Mouse (Mus musculus) heart, embryonic 12.5 days (tissue): Measurements from ENCODE around the gene Kcne1l. TPM values are rescaled to one million over a fixed set of nuclear protein-coding genes. Genes with fewer than 3 reads are reported as not detected.
A peak's percentile ranks its signal among the peaks of the same experiment; 100 is the strongest.

Experiments used
- ATAC-seq: fragments of 200-750 bp; cut with Nextera tagmentation; 2 replicates; pipeline ENCODE4 v1.8.0; 2017; ENCODE audit warnings: moderate TSS enrichment, moderate library complexity; ENCODE audit not compliant: insufficient number of reproducible peaks, low FRiP score
- H3K27ac ChIP-seq: fragments of 300-500 bp; sonication (generic); 2 replicates; pipeline ENCODE4 v1.5.1; 2016; ENCODE audit warnings: mild to moderate bottlenecking, moderate library complexity; ENCODE audit not compliant: poor library complexity, severe bottlenecking
- H3K27me3 ChIP-seq: fragments of 300-500 bp; sonication (generic); replicated peaks from 2 replicates; pipeline ENCODE4 v1.6.1; 2016; ENCODE audit warnings: mild to moderate bottlenecking, moderate library complexity
- H3K36me3 ChIP-seq: fragments of 300-500 bp; sonication (generic); 2 replicates; pipeline ENCODE4 v1.6.1; 2016; ENCODE audit warnings: mild to moderate bottlenecking, moderate library complexity
- H3K4me1 ChIP-seq: fragments of 300-500 bp; sonication (generic); replicated peaks from 2 replicates; pipeline ENCODE4 v1.6.1; 2016; ENCODE audit warnings: mild to moderate bottlenecking
- H3K4me2 ChIP-seq: fragments of 300-500 bp; sonication (generic); 2 replicates; pipeline ENCODE4 v1.6.1; 2016; ENCODE audit warnings: mild to moderate bottlenecking, moderate library complexity
- H3K4me3 ChIP-seq: fragments of 300-500 bp; sonication (generic); 2 replicates; pipeline ENCODE4 v1.5.1; 2016; ENCODE audit warnings: mild to moderate bottlenecking
- H3K9ac ChIP-seq: fragments of 300-500 bp; sonication (generic); 2 replicates; pipeline ENCODE4 v1.6.1; 2016; ENCODE audit warnings: mild to moderate bottlenecking, moderate library complexity
- H3K9me3 ChIP-seq: fragments of 300-500 bp; sonication (generic); replicated peaks from 2 replicates; pipeline ENCODE4 v1.6.1; 2016; ENCODE audit warnings: mild to moderate bottlenecking, moderate library complexity
- WGBS: fragments of 180-500 bp; shearing (Covaris S2); methylation state at CpG from one replicate; pipeline ENCODE4 v1.1.7; 2016; 5-methylcytosine and 5-hydroxymethylcytosine counted together
- polyA plus RNA-seq: library from polyadenylated mRNA; unstranded; fragments of >200 nt; fragmentation: Nextera tagmentation; extraction: Ambion mirVana; gene quantifications from 2 replicates; pipeline ENCODE4 v1.2.1, GENCODE M21; 2016

The Kcne1l gene
- 25.7 and 26.9 TPM in 2 replicates for polyA plus RNA-seq

DNA sequence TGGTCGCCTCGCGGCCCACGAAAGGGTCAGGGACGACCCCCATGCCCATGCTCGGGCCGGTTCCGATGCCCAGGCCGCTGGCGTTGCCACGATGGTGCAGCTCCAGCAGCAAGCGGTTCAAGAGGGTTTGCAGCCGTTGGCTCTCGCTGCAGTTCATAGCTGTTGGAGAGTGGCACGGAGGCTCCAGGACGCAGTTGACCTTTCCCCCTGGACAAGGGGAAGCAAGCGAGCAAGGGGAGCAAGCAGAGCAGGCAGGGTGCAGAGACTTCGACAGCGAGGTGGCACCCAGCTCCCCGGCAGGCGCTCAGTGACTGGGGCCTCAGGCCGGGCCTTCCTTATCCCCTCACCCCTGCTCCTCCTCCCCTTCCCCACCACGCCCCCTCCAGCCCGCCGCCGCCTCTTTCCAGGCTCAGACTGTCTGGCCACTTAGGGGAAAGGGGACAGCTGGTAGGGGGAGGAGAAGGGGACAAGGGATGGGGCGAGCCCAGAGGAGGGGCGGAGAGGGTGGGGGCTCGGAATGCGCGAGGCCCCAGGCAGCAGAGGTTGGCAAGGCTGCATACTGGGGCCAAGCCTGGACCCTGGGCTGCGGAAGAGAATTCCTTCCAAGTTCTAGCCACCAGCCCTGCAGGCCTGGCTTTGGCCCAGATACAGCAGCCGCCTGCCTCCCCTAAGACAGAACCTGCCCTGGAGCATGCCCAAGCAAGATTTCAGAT is at the start of gene Kcne1l:
Kcne1l (minus strand) TSS at position 426 of the 713 bp plus-strand sequence.
- Histone ChIP-seq H3K36me3 (no peaks in the 10 kb centered on the region), H3K27me3 (peaks cover 31% of the 10 kb centered on the region), H3K27ac (no peak within 1 kb of the TSS), H3K4me1 (peaks cover 5% of the 10 kb centered on the region; the same call in 1 of the 2 replicates), H3K4me2 (peak within 1 kb of the TSS; percentile 69), H3K4me3 (peak within 1 kb of the TSS; percentile 44), H3K9ac (peak within 1 kb of the TSS; percentile 58), H3K9me3 (no peaks in the 10 kb centered on the region)
- ATAC-seq: 0 out of 2 replicates have a peak, but pooled peaks have one; percentile 45
- 27% methylated on average over 29 of the region's 33 CpGs for WGBS

DNA sequence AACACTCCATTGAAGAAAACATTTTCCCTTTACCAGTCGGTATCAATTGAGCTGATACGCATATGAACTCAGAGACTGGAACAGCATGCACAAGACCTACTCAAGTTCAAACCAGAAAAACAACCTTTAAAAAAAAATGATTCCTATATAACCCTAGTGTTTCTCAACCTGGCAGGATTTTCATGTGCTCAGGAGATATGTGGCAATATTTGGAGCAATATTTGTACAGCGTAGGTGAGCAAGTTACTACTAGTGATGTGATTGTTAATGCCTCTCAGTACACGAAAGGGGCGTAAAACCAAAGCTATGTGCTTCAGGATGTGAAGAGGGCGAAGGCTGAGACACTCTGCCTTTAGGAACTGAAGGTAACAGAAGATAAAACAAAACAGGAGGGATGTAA is 30.1 kb upstream of the Kcne1l start:
- Histone ChIP-seq H3K9ac (no peak overlapping the region), H3K4me2 (no peak overlapping the region), H3K4me1 (no peaks in the 10 kb centered on the region), H3K9me3 (no peaks in the 10 kb centered on the region), H3K27ac (no peak overlapping the region), H3K27me3 (no peaks in the 10 kb centered on the region), H3K4me3 (no peak overlapping the region), H3K36me3 (0 out of 2 replicates have a peak, but pooled peaks cover 7% of the 10 kb centered on the region)
- WGBS: 89% methylated on average over 6 of the region's 6 CpGs
- ATAC-seq: no peak

DNA sequence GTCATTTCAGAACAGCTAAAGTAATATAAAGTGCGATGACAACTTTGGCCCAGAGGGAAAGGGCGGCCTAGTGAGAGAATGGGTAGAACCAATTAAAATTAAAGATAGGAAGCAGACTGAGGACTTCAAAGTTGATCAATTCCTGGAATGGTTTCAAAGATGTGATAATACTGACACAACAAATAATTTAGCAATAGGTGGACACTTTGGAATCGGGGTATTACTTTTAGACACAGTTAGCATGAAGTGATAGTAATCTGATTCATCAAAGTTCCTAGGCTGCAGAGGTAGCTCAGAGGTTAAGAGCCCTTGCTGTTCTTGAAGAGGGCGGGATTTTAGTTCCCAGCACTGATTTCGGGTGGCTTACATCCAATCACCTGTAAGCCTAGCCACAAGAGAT is 29.4 kb upstream of the Kcne1l start:
- Histone ChIP-seq H3K9ac (no peak overlapping the region), H3K9me3 (no peaks in the 10 kb centered on the region), H3K36me3 (0 out of 2 replicates have a peak, but pooled peaks cover 7% of the 10 kb centered on the region), H3K27ac (no peak overlapping the region), H3K4me1 (no peaks in the 10 kb centered on the region), H3K4me3 (no peak overlapping the region), H3K4me2 (no peak overlapping the region), H3K27me3 (no peaks in the 10 kb centered on the region)
- no peak for ATAC-seq
- 83% methylated on average over 5 of the region's 5 CpGs for WGBS

DNA sequence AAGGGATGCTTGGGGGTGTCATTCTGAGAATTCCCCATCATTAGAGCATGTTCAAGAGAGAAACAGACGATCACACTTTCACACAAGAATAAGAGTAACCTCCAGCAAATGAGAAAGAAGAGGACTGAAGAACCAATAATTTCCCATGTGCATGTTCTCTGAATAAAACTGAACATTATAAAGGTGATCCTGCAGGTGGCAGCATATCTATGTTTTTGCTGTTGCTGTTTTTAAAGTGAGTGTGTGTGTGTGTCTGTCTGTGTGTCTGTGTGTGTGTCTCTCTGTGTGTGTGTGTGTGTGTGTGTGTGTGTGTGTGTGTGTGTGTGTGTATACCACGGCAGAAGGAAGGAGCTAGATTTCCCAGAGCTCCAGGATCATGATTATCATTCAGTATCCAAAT is 19.7 kb upstream of the Kcne1l start:
- H3K36me3 ChIP-seq: peaks cover 4% of the 10 kb centered on the region
- H3K27ac ChIP-seq: no peak overlapping the region
- 76% methylated on average over 1 of the region's 2 CpGs for WGBS
- H3K9me3 ChIP-seq: no peaks in the 10 kb centered on the region
- H3K4me1 ChIP-seq: no peaks in the 10 kb centered on the region
- H3K4me2 ChIP-seq: no peak overlapping the region
- H3K9ac ChIP-seq: no peak overlapping the region
- no peak overlapping the region for H3K4me3 ChIP-seq
- no peak for ATAC-seq
- no peaks in the 10 kb centered on the region for H3K27me3 ChIP-seq

DNA sequence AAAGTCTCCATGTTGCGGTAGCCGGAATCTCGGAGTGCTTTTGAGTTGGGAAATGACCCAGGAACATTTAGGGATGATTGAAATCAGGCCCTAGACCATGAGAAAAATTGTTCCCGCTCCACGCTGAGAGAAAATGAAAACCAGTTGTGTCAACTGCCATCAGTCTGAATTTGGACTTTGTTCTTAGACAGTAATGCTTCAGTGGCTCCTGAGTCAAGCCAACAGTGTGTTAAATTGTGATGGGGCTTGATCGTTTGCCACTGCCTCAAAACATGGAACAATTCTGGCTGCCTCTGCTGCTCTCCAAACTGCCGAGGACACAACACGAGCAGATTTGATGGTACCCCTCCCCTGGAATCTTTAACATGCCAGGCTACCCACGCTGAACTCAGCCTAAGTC is 10.0 kb upstream of the Kcne1l start:
- H3K4me2 ChIP-seq: no peak overlapping the region
- no peak overlapping the region for H3K9ac ChIP-seq
- 0 out of 2 replicates have a peak, but pooled peaks cover 3% of the 10 kb centered on the region for H3K27me3 ChIP-seq
- no peaks in the 10 kb centered on the region for H3K4me1 ChIP-seq
- H3K4me3 ChIP-seq: no peak overlapping the region
- no peaks in the 10 kb centered on the region for H3K9me3 ChIP-seq
- no peak for ATAC-seq
- 70% methylated on average over 9 of the region's 9 CpGs for whole genome bisulfite sequencing
- no peak overlapping the region for H3K27ac ChIP-seq
- no peaks in the 10 kb centered on the region for H3K36me3 ChIP-seq

- no peaks in the 10 kb centered on the region for H3K4me1 ChIP-seq
- H3K27me3 ChIP-seq: 0 out of 2 replicates have a peak, but pooled peaks cover 3% of the 10 kb centered on the region
- no peak overlapping the region for H3K4me2 ChIP-seq
- WGBS: 78% methylated on average over 8 of the region's 8 CpGs
- no peak for ATAC-seq
- no peak overlapping the region for H3K9ac ChIP-seq
- no peak overlapping the region for H3K27ac ChIP-seq
- no peak overlapping the region for H3K4me3 ChIP-seq
- no peaks in the 10 kb centered on the region for H3K9me3 ChIP-seq
- H3K36me3 ChIP-seq: no peaks in the 10 kb centered on the region
Observed at GRCm38 (mm10) chrX:142315270-142315669, 9.2 kb upstream of the Kcne1l start.

DNA sequence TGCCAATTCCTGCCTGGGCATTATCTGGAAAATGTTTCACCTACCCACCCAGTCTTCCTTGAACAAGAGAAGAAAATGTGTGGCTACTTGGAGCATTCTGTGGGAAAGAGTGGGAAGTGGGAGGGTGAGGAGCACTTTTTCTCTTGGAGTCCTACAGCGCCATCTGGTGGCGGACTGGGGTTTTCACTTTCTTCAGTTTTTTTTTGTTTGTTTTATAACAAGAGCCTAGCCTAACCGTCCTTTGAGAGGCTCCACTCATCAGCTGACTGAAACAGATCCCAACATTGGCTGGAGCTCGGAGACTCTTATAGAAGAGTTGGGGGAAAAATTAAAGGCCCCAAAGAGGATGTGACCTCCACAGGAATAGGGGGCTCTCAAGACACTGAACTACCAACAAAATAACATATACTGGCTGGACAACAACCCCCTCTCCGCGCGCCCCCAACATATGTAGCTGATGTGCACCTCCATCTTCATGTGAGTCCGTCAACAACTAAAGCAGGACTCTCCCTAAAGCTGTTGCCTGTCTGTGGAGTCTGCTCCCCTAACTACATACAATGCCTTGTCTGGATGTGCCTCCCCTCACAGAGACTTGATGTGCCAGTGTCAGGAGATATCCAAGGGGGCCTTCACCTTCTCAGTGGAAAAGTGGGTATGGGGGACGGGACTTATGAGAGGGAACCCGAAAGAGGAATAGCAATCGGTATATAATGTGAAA is 8.4 kb upstream of the Kcne1l start:
- 0 out of 2 replicates have a peak, but pooled peaks cover 3% of the 10 kb centered on the region for H3K27me3 ChIP-seq
- no peak overlapping the region for H3K4me3 ChIP-seq
- H3K9ac ChIP-seq: no peak overlapping the region
- H3K4me2 ChIP-seq: no peak overlapping the region
- no peaks in the 10 kb centered on the region for H3K36me3 ChIP-seq
- no peak overlapping the region for H3K27ac ChIP-seq
- H3K9me3 ChIP-seq: no peaks in the 10 kb centered on the region
- ATAC-seq: no peak
- WGBS: 48% methylated on average over 11 of the region's 11 CpGs
- no peaks in the 10 kb centered on the region for H3K4me1 ChIP-seq

- Histone ChIP-seq H3K4me3 (no peak overlapping the region), H3K27me3 (peaks cover 24% of the 10 kb centered on the region), H3K36me3 (no peaks in the 10 kb centered on the region), H3K4me2 (no peak overlapping the region), H3K27ac (no peak overlapping the region), H3K9me3 (no peaks in the 10 kb centered on the region), H3K4me1 (peaks cover 5% of the 10 kb centered on the region; the same call in 1 of the 2 replicates), H3K9ac (no peak overlapping the region)
- ATAC-seq: no peak
- 57% methylated on average over 5 of the region's 5 CpGs for WGBS
Observed at GRCm38 (mm10) chrX:142310431-142310830, 4.3 kb upstream of the Kcne1l start.

GRCm38 (mm10) chrX:142305010-142305868 is 855 bp downstream of the Kcne1l start:
- no peak for ATAC-seq
- peaks cover 31% of the 10 kb centered on the region for H3K27me3 ChIP-seq
- 30% methylated on average over 35 of the region's 35 CpGs for WGBS

DNA sequence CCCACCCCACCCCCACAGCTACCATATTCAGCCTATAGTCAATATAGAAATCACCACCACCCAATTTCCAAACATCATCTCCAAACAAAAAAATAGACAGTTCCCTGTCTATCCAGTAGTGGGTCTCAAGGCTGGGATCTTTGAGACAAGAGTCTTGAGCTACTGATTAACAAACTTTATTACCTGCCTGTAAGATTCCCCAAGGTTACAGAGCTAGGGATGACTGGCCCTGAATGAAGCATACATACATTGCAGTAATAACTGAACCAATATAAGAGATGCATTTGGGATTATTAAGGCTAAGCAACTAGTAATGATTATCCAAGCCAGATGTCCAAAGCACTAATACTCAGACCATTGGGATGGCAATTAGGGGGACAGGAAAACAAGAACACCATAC is 1.5 kb downstream of the Kcne1l start:
- H3K4me1 ChIP-seq: peaks cover 5% of the 10 kb centered on the region; the same call in 1 of the 2 replicates
- ATAC-seq: no peak
- no peak overlapping the region for H3K4me2 ChIP-seq
- H3K27ac ChIP-seq: no peak overlapping the region
- H3K9me3 ChIP-seq: no peaks in the 10 kb centered on the region
- no peak overlapping the region for H3K4me3 ChIP-seq
- H3K36me3 ChIP-seq: no peaks in the 10 kb centered on the region
- H3K27me3 ChIP-seq: peaks cover 31% of the 10 kb centered on the region
- H3K9ac ChIP-seq: no peak overlapping the region

More at GRCm38 (mm10) chrX:142305010-142305868, 855 bp downstream of the Kcne1l start:
- Histone ChIP-seq H3K27ac (no peak overlapping the region), H3K4me3 (peak overlapping the region; percentile 44), H3K4me1 (peaks cover 5% of the 10 kb centered on the region; the same call in 1 of the 2 replicates), H3K36me3 (no peaks in the 10 kb centered on the region), H3K9ac (peak overlapping the region; percentile 58), H3K4me2 (peak overlapping the region; percentile 69), H3K9me3 (no peaks in the 10 kb centered on the region)
